Mouse (Mus musculus): ENCODE measurements around the gene Zfp872. TPM values are rescaled to one million over a fixed set of nuclear protein-coding genes. Genes with fewer than 3 reads are reported as not detected.

Gene Zfp872
- polyA plus RNA-seq, 1 experiment from 2014 or later, result 0.22 TPM

- H3K4me3 ChIP-seq (ENCODE audit: low read depth, low read length), result peak overlapping the region; percentile 64
- H3K9ac ChIP-seq (ENCODE audit: low read depth, low read length), result peak overlapping the region; percentile 76
- WGBS, result 3% methylated on average over 37 of the region's 54 CpGs
- peak; percentile 80 for ATAC-seq (ENCODE audit: low read depth)
- no peaks in the 10 kb centered on the region for H3K4me1 ChIP-seq (ENCODE audit: control insufficient read depth, insufficient read depth, low read length)
- H3K4me2 ChIP-seq (ENCODE audit: low read depth, low read length), result peak overlapping the region; percentile 90
- peak; percentile 72 for DNase-seq (ENCODE audit: low spot score)
- H3K27me3 ChIP-seq (replicated peaks; ENCODE audit: control insufficient read depth, insufficient read depth, low read length), result no peaks in the 10 kb centered on the region
- H3K9me3 ChIP-seq (ENCODE audit: control insufficient read depth, low read length), result peaks cover 5% of the 10 kb centered on the region; the same call in 1 of the 2 replicates
- H3K36me3 ChIP-seq (ENCODE audit: control insufficient read depth, insufficient read depth, low read length), result no peaks in the 10 kb centered on the region
- peak overlapping the region; percentile 52; the same call in 1 of the 2 replicates for H3K27ac ChIP-seq (replicated peaks; ENCODE audit: low read depth, low read length)
Measured at GRCm38 (mm10) chr9:22164711-22165668, 22.9 kb upstream of the Zfp872 start.

- H3K27me3 ChIP-seq (replicated peaks; ENCODE audit: control insufficient read depth, insufficient read depth, low read length), result no peaks in the 10 kb centered on the region
- no peak overlapping the region for H3K4me3 ChIP-seq (ENCODE audit: low read depth, low read length)
- no peak for ATAC-seq (ENCODE audit: low read depth)
- H3K4me2 ChIP-seq (ENCODE audit: low read depth, low read length), result no peak overlapping the region
- no peaks in the 10 kb centered on the region for H3K36me3 ChIP-seq (ENCODE audit: control insufficient read depth, insufficient read depth, low read length)
- 41% methylated on average over 6 of the region's 6 CpGs for WGBS
- no peak overlapping the region for H3K9ac ChIP-seq (ENCODE audit: low read depth, low read length)
- H3K4me1 ChIP-seq (ENCODE audit: control insufficient read depth, insufficient read depth, low read length), result no peaks in the 10 kb centered on the region
- peaks cover 5% of the 10 kb centered on the region; the same call in 1 of the 2 replicates for H3K9me3 ChIP-seq (ENCODE audit: control insufficient read depth, low read length)
- no peak overlapping the region for H3K27ac ChIP-seq (replicated peaks; ENCODE audit: low read depth, low read length)
- no peak for DNase-seq (ENCODE audit: low spot score)
Measured at GRCm38 (mm10) chr9:22165964-22166363, 21.9 kb upstream of the Zfp872 start.

- no peak for DNase-seq (ENCODE audit: low spot score)
- Histone ChIP-seq H3K4me3 (ENCODE audit: low read depth, low read length) (no peak overlapping the region), H3K27me3 (replicated peaks; ENCODE audit: control insufficient read depth, insufficient read depth, low read length) (no peaks in the 10 kb centered on the region), H3K4me1 (ENCODE audit: control insufficient read depth, insufficient read depth, low read length) (no peaks in the 10 kb centered on the region), H3K9ac (ENCODE audit: low read depth, low read length) (no peak overlapping the region), H3K36me3 (ENCODE audit: control insufficient read depth, insufficient read depth, low read length) (no peaks in the 10 kb centered on the region), H3K9me3 (ENCODE audit: control insufficient read depth, low read length) (peaks cover 5% of the 10 kb centered on the region; the same call in 1 of the 2 replicates), H3K27ac (replicated peaks; ENCODE audit: low read depth, low read length) (no peak overlapping the region), H3K4me2 (ENCODE audit: low read depth, low read length) (no peak overlapping the region)
- ATAC-seq (ENCODE audit: low read depth), result no peak
- WGBS, result 92% methylated on average over 10 of the region's 10 CpGs
Measured at GRCm38 (mm10) chr9:22166686-22167085, 21.2 kb upstream of the Zfp872 start.

GRCm38 (mm10) chr9:22167751-22168150 lies 20.1 kb upstream of the Zfp872 start:
- ATAC-seq (ENCODE audit: low read depth) (no peak), DNase-seq (ENCODE audit: low spot score) (no peak)
- Histone ChIP-seq H3K27me3 (replicated peaks; ENCODE audit: control insufficient read depth, insufficient read depth, low read length) (no peaks in the 10 kb centered on the region), H3K4me3 (ENCODE audit: low read depth, low read length) (no peak overlapping the region), H3K9me3 (ENCODE audit: control insufficient read depth, low read length) (peaks cover 5% of the 10 kb centered on the region; the same call in 1 of the 2 replicates), H3K36me3 (ENCODE audit: control insufficient read depth, insufficient read depth, low read length) (no peaks in the 10 kb centered on the region), H3K4me2 (ENCODE audit: low read depth, low read length) (no peak overlapping the region), H3K27ac (replicated peaks; ENCODE audit: low read depth, low read length) (no peak overlapping the region), H3K9ac (ENCODE audit: low read depth, low read length) (no peak overlapping the region), H3K4me1 (ENCODE audit: control insufficient read depth, insufficient read depth, low read length) (no peaks in the 10 kb centered on the region)
- 97% methylated on average over 4 of the region's 4 CpGs for WGBS

GRCm38 (mm10) chr9:22169327-22169726 lies 18.6 kb upstream of the Zfp872 start:
- Histone ChIP-seq H3K27me3 (replicated peaks; ENCODE audit: control insufficient read depth, insufficient read depth, low read length) (no peaks in the 10 kb centered on the region), H3K9me3 (ENCODE audit: control insufficient read depth, low read length) (peaks cover 5% of the 10 kb centered on the region; the same call in 1 of the 2 replicates), H3K4me3 (ENCODE audit: low read depth, low read length) (no peak overlapping the region), H3K9ac (ENCODE audit: low read depth, low read length) (no peak overlapping the region), H3K4me1 (ENCODE audit: control insufficient read depth, insufficient read depth, low read length) (no peaks in the 10 kb centered on the region), H3K36me3 (ENCODE audit: control insufficient read depth, insufficient read depth, low read length) (no peaks in the 10 kb centered on the region), H3K27ac (replicated peaks; ENCODE audit: low read depth, low read length) (no peak overlapping the region), H3K4me2 (ENCODE audit: low read depth, low read length) (no peak overlapping the region)
- no peak for DNase-seq (ENCODE audit: low spot score)
- ATAC-seq (ENCODE audit: low read depth), result no peak
- WGBS, result 95% methylated on average over 11 of the region's 11 CpGs

GRCm38 (mm10) chr9:22172318-22172717 lies 15.6 kb upstream of the Zfp872 start:
- no peaks in the 10 kb centered on the region for H3K36me3 ChIP-seq (ENCODE audit: control insufficient read depth, insufficient read depth, low read length)
- H3K27ac ChIP-seq (replicated peaks; ENCODE audit: low read depth, low read length), result no peak overlapping the region
- ATAC-seq (ENCODE audit: low read depth) (no peak), DNase-seq (ENCODE audit: low spot score) (no peak)
- H3K4me2 ChIP-seq (ENCODE audit: low read depth, low read length), result no peak overlapping the region
- 0 out of 2 replicates have a peak, but pooled peaks cover 5% of the 10 kb centered on the region for H3K9me3 ChIP-seq (ENCODE audit: control insufficient read depth, low read length)
- H3K9ac ChIP-seq (ENCODE audit: low read depth, low read length), result no peak overlapping the region
- H3K4me3 ChIP-seq (ENCODE audit: low read depth, low read length), result no peak overlapping the region
- H3K27me3 ChIP-seq (replicated peaks; ENCODE audit: control insufficient read depth, insufficient read depth, low read length), result no peaks in the 10 kb centered on the region
- no peaks in the 10 kb centered on the region for H3K4me1 ChIP-seq (ENCODE audit: control insufficient read depth, insufficient read depth, low read length)
- 82% methylated on average over 4 of the region's 4 CpGs for WGBS

GRCm38 (mm10) chr9:22196412-22196811 lies 8.5 kb downstream of the Zfp872 start:
- H3K27ac ChIP-seq (replicated peaks; ENCODE audit: low read depth, low read length), result no peak overlapping the region
- DNase-seq (ENCODE audit: low spot score) (no peak), ATAC-seq (ENCODE audit: low read depth) (no peak)
- no peak overlapping the region for H3K4me3 ChIP-seq (ENCODE audit: low read depth, low read length)
- H3K36me3 ChIP-seq (ENCODE audit: control insufficient read depth, insufficient read depth, low read length), result no peaks in the 10 kb centered on the region
- H3K4me1 ChIP-seq (ENCODE audit: control insufficient read depth, insufficient read depth, low read length), result no peaks in the 10 kb centered on the region
- H3K27me3 ChIP-seq (replicated peaks; ENCODE audit: control insufficient read depth, insufficient read depth, low read length), result no peaks in the 10 kb centered on the region
- H3K4me2 ChIP-seq (ENCODE audit: low read depth, low read length), result no peak overlapping the region
- peaks cover 34% of the 10 kb centered on the region for H3K9me3 ChIP-seq (ENCODE audit: control insufficient read depth, low read length)
- H3K9ac ChIP-seq (ENCODE audit: low read depth, low read length), result no peak overlapping the region
- 58% methylated on average over 4 of the region's 5 CpGs for WGBS

- ATAC-seq (ENCODE audit: low read depth) (0 out of 2 replicates have a peak, but pooled peaks have one; percentile 63), DNase-seq (ENCODE audit: low spot score) (peak; percentile 41)
- H3K9me3 ChIP-seq (ENCODE audit: control insufficient read depth, low read length), result no peaks in the 10 kb centered on the region
- no peaks in the 10 kb centered on the region for H3K4me1 ChIP-seq (ENCODE audit: control insufficient read depth, insufficient read depth, low read length)
- no peak overlapping the region for H3K4me3 ChIP-seq (ENCODE audit: low read depth, low read length)
- H3K9ac ChIP-seq (ENCODE audit: low read depth, low read length), result no peak overlapping the region
- H3K27ac ChIP-seq (replicated peaks; ENCODE audit: low read depth, low read length), result no peak overlapping the region; the same call in 1 of the 2 replicates
- H3K36me3 ChIP-seq (ENCODE audit: control insufficient read depth, insufficient read depth, low read length), result no peaks in the 10 kb centered on the region
- H3K27me3 ChIP-seq (replicated peaks; ENCODE audit: control insufficient read depth, insufficient read depth, low read length), result no peaks in the 10 kb centered on the region
- no peak overlapping the region; the same call in 1 of the 2 replicates for H3K4me2 ChIP-seq (ENCODE audit: low read depth, low read length)
- WGBS, result 54% methylated on average over 2 of the region's 2 CpGs
Measured at GRCm38 (mm10) chr9:22213785-22214194, 25.9 kb downstream of the Zfp872 start.

All from embryonic facial prominence, embryonic 14.5 days (tissue).